26 mouse cellular contexts compared by ENCODE assay signal in genomic region chr5:34233221-34233515, GRCm38 (mm10). TPM values are rescaled to one million over a fixed set of nuclear protein-coding genes. Genes with fewer than 3 reads are reported as not detected.
DNase-seq lines count a peak whose midpoint lies in the region; ATAC-seq lines count a peak whose summit lies in the region.
"Had no signal": no experiment of that assay in that cellular context is flagged by ENCODE, and none has a peak within 500 bp of the region (broad histone marks: within the 10 kb centered on the region; RNA-seq: fewer than 3 reads in every experiment).

No protein-coding gene starts in this region.

- no peaks in the 10 kb centered on the region for H3K36me3 ChIP-seq in hindbrain, embryonic 12.5 days
- H3K36me3 ChIP-seq in hindbrain, embryonic 16.5 days (ENCODE audit: control insufficient read depth, insufficient read depth, low read length) = no peaks in the 10 kb centered on the region
- H3K36me3 ChIP-seq: G1E; heart, embryonic 10.5 days; limb, embryonic 13.5 days had no signal

- H3K9me3 ChIP-seq in hindbrain, embryonic 12.5 days (replicated peaks) = no peaks in the 10 kb centered on the region
- no peaks in the 10 kb centered on the region for H3K9me3 ChIP-seq in hindbrain, embryonic 16.5 days (ENCODE audit: control insufficient read depth, low read length)
- H3K9me3 ChIP-seq: forebrain, embryonic 13.5 days; G1E; heart, embryonic 10.5 days; limb, embryonic 13.5 days had no signal

- H3K27me3 ChIP-seq in hindbrain, embryonic 12.5 days = no peaks in the 10 kb centered on the region
- H3K27me3 ChIP-seq in hindbrain, embryonic 16.5 days (replicated peaks; ENCODE audit: control insufficient read depth, insufficient read depth, low read length) = no peaks in the 10 kb centered on the region
- H3K27me3 ChIP-seq: forebrain, embryonic 13.5 days; limb, embryonic 13.5 days had no signal

- H3K4me2 ChIP-seq in hindbrain, embryonic 12.5 days (replicated peaks) = no peak overlapping the region
- no peak overlapping the region for H3K4me2 ChIP-seq in hindbrain, embryonic 16.5 days (ENCODE audit: low read length)
- H3K4me2 ChIP-seq: forebrain, embryonic 13.5 days; hindbrain, embryonic 14.5 days; limb, embryonic 13.5 days; liver, embryonic 11.5 days had no signal

- peak; percentile 52 for DNase-seq in cerebellum, adult 9-10 months
- DNase-seq in cerebellum, adult 9-11 months = no peak
- peak; percentile 62 for DNase-seq in thymus, postnatal 25 days
- DNase-seq in thymus, adult 18-20 months = no peak
- no peak for DNase-seq in gastrocnemius, postnatal 4 days (ENCODE audit: low spot score in 2 of 2)
- DNase-seq: adrenal gland, adult 8-10 months; cerebellum, postnatal 14 days; gastrocnemius, postnatal 10 days; heart, postnatal 36 days; kidney, adult 11 months; kidney, postnatal 25 days; liver, postnatal 0 days; midbrain, embryonic 14.5 days had no signal

- H3K4me1 ChIP-seq in hindbrain, embryonic 12.5 days = no peaks in the 10 kb centered on the region
- H3K4me1 ChIP-seq in hindbrain, embryonic 16.5 days (ENCODE audit: control insufficient read depth, insufficient read depth, low read depth, low read length) = no peaks in the 10 kb centered on the region

- no peak for ATAC-seq in hindbrain, embryonic 12.5 days (ENCODE audit: low FRiP score)
- ATAC-seq in hindbrain, embryonic 16.5 days = no peak
- ATAC-seq: forebrain, embryonic 13.5 days; liver, postnatal 0 days had no signal

- H3K4me3 ChIP-seq in hindbrain, embryonic 12.5 days = no peak overlapping the region
- H3K4me3 ChIP-seq in hindbrain, embryonic 16.5 days (ENCODE audit: low read length) = no peak overlapping the region
- H3K4me3 ChIP-seq: forebrain, embryonic 13.5 days; heart, embryonic 10.5 days; limb, embryonic 13.5 days had no signal

- 95% methylated on average over 6 of the region's 6 CpGs for WGBS in hindbrain, embryonic 12.5 days
- 89% methylated on average over 6 of the region's 6 CpGs for WGBS in hindbrain, embryonic 16.5 days

- H3K9ac ChIP-seq in hindbrain, embryonic 12.5 days = 0 out of 2 replicates have a peak overlapping the region, but pooled peaks have one; percentile 2
- no peak overlapping the region for H3K9ac ChIP-seq in hindbrain, embryonic 16.5 days (ENCODE audit: low read depth, low read length)
- H3K9ac ChIP-seq: forebrain, embryonic 13.5 days; hindbrain, embryonic 14.5 days; limb, embryonic 13.5 days; liver, postnatal 0 days had no signal

- H3K27ac ChIP-seq in hindbrain, embryonic 12.5 days = no peak overlapping the region
- H3K27ac ChIP-seq in hindbrain, embryonic 16.5 days (ENCODE audit: low read depth, low read length) = no peak overlapping the region
- H3K27ac ChIP-seq: forebrain, embryonic 13.5 days; heart, embryonic 10.5 days; hindbrain, embryonic 14.5 days; limb, embryonic 13.5 days had no signal

RNA-seq across cellular contexts. Expression of gene Mxd4, which starts 45.6 kb away (rescaled TPM):
- 33.2 and 36.5 TPM in 2 replicates for polyA plus RNA-seq in hindbrain, embryonic 12.5 days (2016; fragmentation: Nextera tagmentation; extraction: Ambion mirVana)
- 31.0 and 33.9 TPM in 2 replicates for polyA plus RNA-seq in hindbrain, embryonic 16.5 days (2015; fragmentation: Nextera tagmentation; extraction: Ambion mirVana)
- 10 to 100 TPM; 79.5 to 81.3 TPM for total RNA-seq in gastrocnemius, postnatal 4 days (2021)

RNA-seq across cellular contexts. Expression of gene Zfyve28, which starts 55.1 kb away (rescaled TPM):
- polyA plus RNA-seq in hindbrain, embryonic 12.5 days (2016; fragmentation: Nextera tagmentation; extraction: Ambion mirVana) = 2.9 and 4.1 TPM in 2 replicates
- polyA plus RNA-seq in hindbrain, embryonic 16.5 days (2015; fragmentation: Nextera tagmentation; extraction: Ambion mirVana) = 4.6 and 5.2 TPM in 2 replicates
- total RNA-seq in gastrocnemius, postnatal 4 days (2021) = 1 to 10 TPM; 2.8 to 2.9 TPM
- total RNA-seq: granulocyte monocyte progenitor cell, adult 5-6 weeks had no signal
- polyA plus RNA-seq: G1E; liver, embryonic 11.5 days had no signal

RNA-seq across cellular contexts. Expression of gene Cfap99, which starts 55.2 kb away (rescaled TPM):
- 0.09 and 0.25 TPM in 2 replicates for polyA plus RNA-seq in hindbrain, embryonic 12.5 days (2016; fragmentation: Nextera tagmentation; extraction: Ambion mirVana)
- 0.19 TPM in 1 of 2 replicates, not detected in the other for polyA plus RNA-seq in hindbrain, embryonic 16.5 days (2015; fragmentation: Nextera tagmentation; extraction: Ambion mirVana)
- total RNA-seq in gastrocnemius, postnatal 4 days (2021) = under 1 TPM; 0.16 to 0.17 TPM
- total RNA-seq: G1E; granulocyte monocyte progenitor cell, adult 5-6 weeks; heart, postnatal 36 days had no signal
- polyA plus RNA-seq: embryonic facial prominence, embryonic 11.5 days; forebrain, embryonic 13.5 days; G1E; heart, embryonic 10.5 days; inflammation-experienced regulatory T-cells, adult 6 months; kidney, embryonic 14.5 days; limb, embryonic 13.5 days; liver, embryonic 11.5 days; liver, postnatal 0 days; midbrain, embryonic 14.5 days; stomach, embryonic 16.5 days had no signal

Comparison
In these comparisons a context has a peak if more than half of its experiments do, and no peak if none do; other contexts are left out.
1. DNase-seq: peak in cerebellum, adult 9-10 months (single experiment) and thymus, postnatal 25 days (single experiment); none in cerebellum, adult 9-11 months (single experiment), thymus, adult 18-20 months (0 of 2) and gastrocnemius, postnatal 4 days (0 of 2).